Mouse (Mus musculus) bone marrow, adult 2 months (tissue): Measurements from ENCODE around the gene Tanc1.

ENCODE experiments used
- CTCF ChIP-seq: fragments of 200-500 bp; IDR thresholded peaks from 2 replicates; pipeline ENCODE4 v1.5.1; 2011; ENCODE audit warnings: low read length, control low read depth; ENCODE audit not compliant: control insufficient read depth, insufficient read depth
- POLR2A ChIP-seq: fragments of 200-500 bp; IDR thresholded peaks from 2 replicates; pipeline ENCODE4 v1.6.1; 2011; ENCODE audit warnings: low read depth, mild to moderate bottlenecking, control low read depth, low read length, borderline replicate concordance; ENCODE audit not compliant: control insufficient read depth

DNA sequence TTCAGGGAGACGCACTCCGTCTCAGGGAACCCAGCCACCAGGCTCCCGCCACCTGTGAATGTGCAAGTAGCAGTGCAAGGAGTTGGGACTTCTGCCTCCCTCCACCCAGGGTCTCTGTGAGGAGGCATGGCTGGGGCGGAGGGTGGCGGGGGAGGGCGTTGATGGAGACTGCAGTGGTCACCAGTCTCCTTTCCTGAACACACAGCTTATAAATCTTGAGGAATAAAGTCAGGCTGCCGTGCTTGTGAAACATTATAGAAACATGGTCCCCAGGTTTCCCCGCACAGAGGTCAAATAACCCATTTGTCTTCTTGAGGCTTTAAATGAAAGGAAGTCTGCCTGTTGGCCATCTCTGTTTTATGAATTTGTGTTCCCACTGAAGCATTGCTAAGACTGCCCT, 159.9 kb downstream of the Tanc1 start:
- TF ChIP-seq CTCF (no peak), POLR2A (no peak)
